Mouse (Mus musculus): ENCODE measurements around the gene Nutm2.
"Not testable (repeated sequence)": the region's sequence is repeated elsewhere in the genome, so short reads cannot be mapped to it uniquely, and the experiment has no call there.

Gene Nutm2

GRCm38 (mm10) chr13:50467007-50467406, at the start of gene Nutm2:
Gene Nutm2, plus strand, starts transcription at chr13:50467307.
- DNase-seq, result no peak

- DNase-seq, result peak; percentile 63 to 69
Measured at GRCm38 (mm10) chr13:50417389-50418183, 49.5 kb upstream of the Nutm2 start, which contains the start of gene Fbxw17. Gene Fbxw17, plus strand, starts transcription at chr13:50417864.

GRCm38 (mm10) chr13:50418421-50418820, 48.7 kb upstream of the Nutm2 start:
- DNase-seq, result no peak

GRCm38 (mm10) chr13:50423625-50424209, 43.4 kb upstream of the Nutm2 start:
- DNase-seq, result peak; percentile 4 to 9

- DNase-seq, result no peak
Measured at GRCm38 (mm10) chr13:50424517-50424916, 42.6 kb upstream of the Nutm2 start.

- DNase-seq, result no peak
Measured at GRCm38 (mm10) chr13:50426686-50427085, 40.4 kb upstream of the Nutm2 start.

- DNase-seq, result no peak
Measured at GRCm38 (mm10) chr13:50443812-50444211, 23.3 kb upstream of the Nutm2 start, which contains the start of gene Gm47429. Gene Gm47429, minus strand, starts transcription at chr13:50443912.

GRCm38 (mm10) chr13:50445261-50445660, 21.8 kb upstream of the Nutm2 start:
- no peak for DNase-seq

GRCm38 (mm10) chr13:50452266-50452665, 14.8 kb upstream of the Nutm2 start:
- DNase-seq, result not testable (repeated sequence)

GRCm38 (mm10) chr13:50453426-50453825, 13.7 kb upstream of the Nutm2 start:
- no peak for DNase-seq

- not testable (repeated sequence) for DNase-seq
Measured at GRCm38 (mm10) chr13:50460433-50460832, 6.7 kb upstream of the Nutm2 start.

GRCm38 (mm10) chr13:50464621-50465562, 2.2 kb upstream of the Nutm2 start:
- peak in 1 of 2 experiments; percentile 14 for DNase-seq

GRCm38 (mm10) chr13:50488510-50488909, 21.4 kb downstream of the Nutm2 start:
- DNase-seq, result not testable (repeated sequence)

GRCm38 (mm10) chr13:50510470-50511343, 43.6 kb downstream of the Nutm2 start:
- DNase-seq, result peak; percentile 39 to 56

Measured in kidney, adult 8-10 months (tissue).